Mouse (Mus musculus) layer of hippocampus, adult 11-12 months (tissue): ENCODE data around the gene Fzd4.
A peak's percentile ranks its signal among the peaks of the same experiment; 100 is the strongest.

Experiments
- DNase-seq: peaks from one replicate; pipeline ENCODE4 v3.0.0; 2022; ENCODE audit warnings: low spot score

Gene Fzd4

DNA sequence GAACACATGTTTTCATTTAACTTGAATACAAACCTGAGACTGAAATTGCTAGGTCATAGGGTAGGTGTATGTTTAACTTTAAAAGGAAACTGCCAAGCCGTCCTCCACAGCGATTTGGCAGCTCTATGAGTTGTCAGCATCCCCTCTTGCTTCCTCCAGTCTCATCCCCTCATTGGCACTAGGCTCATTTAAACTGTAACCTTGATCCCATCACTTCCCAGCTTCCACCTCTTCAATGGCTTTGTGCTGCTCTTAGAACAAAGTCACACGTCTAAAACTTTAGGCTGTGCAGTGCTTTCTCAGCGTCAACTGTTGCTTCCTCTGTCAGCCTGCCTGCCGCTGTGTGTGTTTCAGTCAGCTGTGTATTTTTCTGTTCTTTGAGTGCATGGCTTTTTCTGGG is 22.9 kb downstream of the Fzd4 start:
- no peak for DNase-seq

DNA sequence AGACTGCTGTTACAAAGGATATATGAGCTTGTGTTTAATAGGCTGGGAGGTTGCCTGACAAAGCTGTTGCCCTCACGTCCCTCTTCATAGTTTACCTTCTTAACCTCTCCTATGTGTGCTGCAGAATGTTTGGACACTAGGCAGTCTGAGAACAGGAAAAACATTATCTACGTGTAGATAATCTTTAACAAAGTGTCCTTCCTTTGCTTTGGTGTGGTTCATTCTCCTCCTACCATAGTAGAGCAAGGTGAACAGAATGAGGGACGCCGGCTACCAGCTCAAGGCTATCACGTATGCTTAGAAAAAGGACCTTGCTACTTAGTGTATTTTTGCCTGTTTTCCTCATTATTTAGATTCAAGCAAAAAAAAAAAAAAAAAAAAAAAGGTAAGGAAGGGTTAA is 24.6 kb downstream of the Fzd4 start:
- no peak for DNase-seq

DNA sequence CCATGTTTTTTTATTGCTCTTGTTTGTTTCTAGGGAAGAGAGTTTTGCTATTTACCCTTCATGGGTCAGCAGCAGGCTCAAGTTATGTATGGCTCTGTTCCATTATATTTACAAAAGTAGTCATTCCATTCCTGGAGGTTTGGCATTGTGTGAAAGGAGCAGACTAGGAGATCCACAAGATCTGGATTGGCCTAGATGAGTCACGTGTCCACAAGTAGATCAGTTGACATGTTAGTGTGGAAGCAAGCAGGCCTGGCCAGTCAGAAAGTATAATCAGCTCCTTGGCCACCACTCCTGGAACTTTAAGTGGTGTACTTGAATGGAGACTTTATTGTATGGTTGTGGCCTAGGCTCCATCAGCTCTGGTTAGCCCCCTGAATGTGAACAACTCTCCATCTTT is 25.2 kb downstream of the Fzd4 start:
- no peak for DNase-seq

DNA sequence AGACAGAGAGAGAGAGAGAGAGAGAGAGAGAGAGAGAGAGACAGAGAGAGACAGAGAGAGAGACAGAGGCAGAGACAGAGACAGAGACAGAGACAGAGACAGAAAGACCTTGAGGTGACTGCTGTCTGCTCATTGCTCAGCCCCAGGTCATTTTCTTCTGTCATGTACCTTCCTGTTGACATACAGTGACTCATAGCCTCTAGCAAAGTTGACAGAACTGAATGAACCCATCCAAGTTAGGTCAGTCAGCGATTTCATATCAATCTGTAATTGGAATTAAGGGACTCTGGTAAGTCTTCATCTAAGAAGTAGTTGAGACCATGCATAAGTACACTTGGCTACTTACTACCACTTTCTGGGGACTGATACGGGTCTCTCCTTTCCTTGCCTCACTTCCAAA is 27.0 kb downstream of the Fzd4 start:
- no peak for DNase-seq

DNA sequence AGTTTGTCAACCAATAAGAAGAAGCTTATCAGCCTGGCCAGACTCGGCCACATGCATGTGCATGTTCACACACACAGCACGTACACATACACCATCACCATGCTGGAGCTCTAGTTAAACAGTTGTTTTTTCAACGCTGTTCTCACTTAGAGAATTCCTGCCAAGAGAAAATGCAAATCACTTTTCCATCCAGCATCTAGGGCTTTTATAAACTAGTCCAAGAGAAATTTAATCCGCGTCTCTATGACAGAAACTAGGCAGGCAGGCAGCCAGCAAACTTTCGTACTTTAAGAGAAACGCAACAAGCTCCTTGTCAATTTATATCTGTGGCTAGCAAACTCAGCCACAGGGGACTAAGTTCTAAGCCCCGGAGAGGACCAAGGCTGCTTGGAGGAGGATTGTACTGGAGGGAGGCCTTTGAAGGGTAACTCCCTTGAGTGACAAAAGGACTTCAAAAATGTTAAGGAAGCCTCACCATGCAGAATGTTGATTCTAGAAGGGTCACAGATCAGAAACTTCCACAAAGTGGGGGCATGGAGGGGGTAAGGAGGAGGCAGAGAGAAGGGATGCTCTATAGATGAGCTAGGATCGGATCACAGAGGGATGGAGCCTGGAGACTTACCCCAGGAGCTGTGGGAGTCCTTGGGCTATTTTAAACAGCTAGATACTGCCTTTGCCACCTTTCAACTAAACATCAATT is 29.2 kb downstream of the Fzd4 start:
- DNase-seq = no peak

DNA sequence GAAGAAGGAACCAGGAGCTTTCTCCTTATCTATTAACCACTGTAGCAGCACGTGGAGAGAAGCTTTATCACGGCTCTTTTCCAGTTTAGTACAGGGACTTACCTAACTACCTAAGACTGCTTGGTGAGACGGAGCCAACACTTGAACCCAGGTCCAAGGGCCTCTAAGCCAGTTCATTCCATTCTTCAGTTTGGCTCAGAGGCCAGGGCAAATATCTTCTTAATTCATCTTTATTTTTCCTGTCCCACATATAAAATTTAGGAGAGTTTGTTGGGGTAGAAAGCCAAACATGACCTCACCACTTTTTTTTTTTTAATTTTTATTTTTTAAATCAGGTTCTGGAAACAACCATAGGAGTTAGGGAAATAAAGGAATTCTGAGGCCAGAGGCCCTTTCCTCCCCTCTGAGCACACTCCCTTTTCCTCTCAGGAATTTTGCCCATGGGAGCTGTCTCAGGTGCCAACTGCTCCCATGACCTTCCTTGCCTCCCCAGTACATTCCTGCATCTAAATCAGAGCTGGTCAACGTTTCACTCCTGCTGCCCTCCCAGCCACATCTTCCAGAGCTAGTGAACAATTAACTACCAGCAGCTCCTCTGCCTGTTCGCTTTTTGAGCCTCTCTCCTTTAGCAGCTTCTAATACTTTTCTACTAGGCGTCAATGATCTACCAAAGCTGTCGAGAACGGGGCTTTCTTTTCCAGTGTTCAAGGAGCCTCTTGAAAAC is 29.9 kb downstream of the Fzd4 start:
- DNase-seq = no peak

DNA sequence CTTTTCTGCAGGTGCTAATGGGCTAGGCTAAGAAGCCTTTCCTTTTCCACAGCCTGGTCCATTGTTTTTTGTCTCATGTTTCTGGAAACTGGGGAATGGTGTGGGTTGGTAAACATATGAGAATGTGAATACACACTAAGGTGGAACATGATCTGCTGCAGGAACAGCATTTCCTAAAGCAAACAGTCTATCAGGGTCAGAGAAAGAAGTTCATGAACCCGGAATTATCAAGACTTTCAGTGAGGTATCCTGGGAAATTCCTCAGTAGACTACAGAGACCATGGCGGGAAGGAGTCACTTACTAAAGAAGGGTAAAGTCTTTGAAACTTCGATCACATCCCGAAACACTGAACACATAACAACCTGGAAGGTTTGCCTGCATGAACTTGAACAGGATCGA is 32.2 kb downstream of the Fzd4 start:
- DNase-seq = no peak

DNA sequence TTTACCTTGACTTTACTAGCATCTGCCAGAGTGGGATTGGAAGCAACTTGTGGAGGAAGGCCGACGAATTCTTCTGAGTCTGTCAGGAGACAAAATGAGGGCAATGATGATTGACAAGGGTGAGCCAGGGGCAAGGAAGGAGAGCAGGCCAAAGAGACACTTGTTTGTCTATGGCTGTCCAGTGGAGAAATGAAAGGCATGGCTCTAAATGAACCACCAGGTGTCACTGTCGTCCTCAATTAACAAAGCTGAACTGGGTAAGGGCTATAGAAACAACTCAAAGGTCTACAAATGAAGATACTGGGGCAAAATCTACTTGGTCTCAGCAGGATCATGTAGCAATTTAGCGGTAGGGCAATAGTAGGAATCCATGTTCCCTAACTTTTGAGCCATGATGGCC is 33.4 kb downstream of the Fzd4 start:
- DNase-seq = peak; percentile 63

DNA sequence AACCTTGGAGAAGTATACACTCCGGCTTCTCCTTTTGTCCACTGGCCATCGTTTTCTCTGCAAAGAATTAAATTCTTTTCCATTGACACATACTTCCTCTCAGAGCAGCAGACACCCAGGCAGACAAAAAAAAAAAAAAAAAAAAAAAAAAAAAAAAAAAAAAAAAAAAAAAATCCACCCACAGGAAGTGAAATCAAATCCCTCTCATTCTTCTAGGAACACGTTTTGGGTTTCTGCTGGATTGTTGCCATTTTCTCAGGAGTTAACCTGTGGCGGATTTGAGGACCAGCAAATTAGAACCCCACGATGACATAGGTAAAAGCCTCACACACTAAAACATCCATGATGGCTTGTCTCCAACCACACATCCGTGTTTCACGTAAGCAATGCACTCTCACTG is 37.1 kb downstream of the Fzd4 start:
- no peak for DNase-seq

DNA sequence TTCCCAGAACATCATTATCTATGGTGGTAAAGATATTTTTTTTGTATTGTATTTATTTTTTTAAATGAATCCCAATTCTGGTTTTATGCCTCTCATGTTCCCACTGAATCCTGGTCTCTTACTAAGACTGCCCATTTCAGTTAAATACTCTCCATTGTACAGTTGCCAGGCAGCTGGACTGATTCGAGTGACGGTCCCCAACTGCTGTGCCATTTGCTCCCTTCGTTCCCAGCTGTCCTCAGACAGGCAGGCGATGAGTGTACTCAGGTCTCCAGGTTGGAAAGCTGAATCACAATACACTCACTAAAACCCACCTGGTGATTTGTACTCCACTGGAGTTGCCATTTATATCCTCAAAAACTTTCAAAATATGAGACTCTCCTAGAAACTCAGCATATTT is 38.1 kb downstream of the Fzd4 start:
- no peak for DNase-seq

DNA sequence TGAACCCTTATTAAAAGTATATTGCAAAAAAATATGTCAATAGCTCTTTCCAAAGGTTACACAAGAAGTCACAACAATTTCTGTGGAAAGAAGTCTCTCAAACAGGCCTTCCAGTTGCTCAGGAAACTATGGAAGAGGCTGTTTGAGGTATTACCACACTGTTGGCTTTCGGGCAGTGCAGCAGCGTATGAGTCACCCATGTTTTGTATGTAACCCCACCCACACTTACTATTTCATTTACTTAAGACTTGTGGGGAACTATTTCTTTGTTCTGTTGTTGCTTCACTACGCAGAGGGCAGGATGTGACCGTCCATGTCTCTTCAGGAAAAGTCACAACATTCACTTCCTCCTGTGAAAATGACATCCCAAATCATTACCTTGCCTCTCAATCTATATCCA is 41.0 kb downstream of the Fzd4 start:
- DNase-seq = no peak

DNA sequence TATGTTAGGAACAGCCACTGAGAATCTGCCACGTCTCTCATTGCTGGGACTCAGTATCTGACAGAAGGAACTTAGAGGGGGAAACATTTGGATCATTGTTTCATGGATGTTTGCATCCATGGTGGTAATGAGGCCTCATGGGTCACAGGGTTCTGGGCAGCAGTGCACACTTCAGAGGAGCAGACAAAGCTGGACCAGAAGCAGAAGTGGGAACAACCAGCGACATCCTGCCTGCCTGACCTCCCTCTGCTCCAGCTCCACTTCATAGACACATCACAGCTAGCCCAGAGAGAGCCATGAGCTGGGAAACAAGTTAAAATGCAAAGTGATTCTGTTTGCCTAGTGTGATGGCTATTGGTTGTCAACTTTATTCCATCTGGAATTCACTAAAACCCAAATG is 46.2 kb downstream of the Fzd4 start:
- DNase-seq = no peak

DNA sequence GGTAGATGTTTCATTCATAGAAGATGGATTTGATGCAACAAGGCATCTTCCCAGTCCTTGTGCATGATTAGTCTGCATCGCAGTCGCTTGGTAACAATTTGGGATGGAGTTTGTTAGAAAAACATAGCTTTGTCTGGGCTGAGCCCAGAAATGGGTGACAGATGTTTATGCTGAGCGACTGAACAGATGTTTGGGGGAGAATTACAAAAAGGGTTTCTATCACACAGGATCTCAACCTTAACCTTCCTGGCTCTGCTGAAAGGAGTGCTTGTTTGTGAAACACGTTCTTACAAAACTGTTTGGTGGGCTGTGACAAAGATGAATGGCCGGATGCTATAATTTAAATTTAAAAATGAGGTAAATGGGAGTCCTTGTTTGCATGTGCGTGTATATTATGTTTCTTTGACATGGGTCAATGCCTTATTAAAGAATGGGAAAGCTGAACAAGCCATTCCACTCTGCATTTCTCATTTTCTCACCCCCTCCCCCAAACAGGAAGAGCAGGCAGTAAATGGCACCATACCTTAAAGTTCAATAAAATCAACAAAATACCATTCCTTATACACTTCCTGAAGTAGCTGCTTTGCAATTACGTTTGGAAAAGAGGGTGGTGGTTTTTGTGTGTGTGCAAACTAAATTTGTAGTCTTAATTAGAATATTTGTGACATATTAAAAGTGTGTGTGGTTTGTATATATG is 52.4 kb downstream of the Fzd4 start:
- DNase-seq = no peak

DNA sequence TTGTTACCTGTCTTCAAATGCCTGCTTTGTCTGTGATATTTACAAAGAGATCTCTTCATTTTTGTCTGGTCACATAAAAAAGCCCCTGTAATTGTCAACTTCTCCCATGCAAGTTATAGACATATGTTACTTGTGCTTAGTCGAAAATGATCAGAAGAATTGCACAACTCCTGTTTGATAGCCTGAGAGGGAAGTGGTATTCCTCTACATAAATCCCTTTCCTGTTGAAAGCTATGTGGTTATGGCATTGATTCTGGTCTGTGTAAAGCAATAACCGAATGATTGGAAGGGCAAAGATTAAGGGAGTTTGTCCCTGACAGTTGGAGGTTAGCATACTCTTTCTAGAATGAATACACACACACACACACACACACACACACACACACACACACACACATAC is 55.5 kb downstream of the Fzd4 start:
- DNase-seq = no peak

DNA sequence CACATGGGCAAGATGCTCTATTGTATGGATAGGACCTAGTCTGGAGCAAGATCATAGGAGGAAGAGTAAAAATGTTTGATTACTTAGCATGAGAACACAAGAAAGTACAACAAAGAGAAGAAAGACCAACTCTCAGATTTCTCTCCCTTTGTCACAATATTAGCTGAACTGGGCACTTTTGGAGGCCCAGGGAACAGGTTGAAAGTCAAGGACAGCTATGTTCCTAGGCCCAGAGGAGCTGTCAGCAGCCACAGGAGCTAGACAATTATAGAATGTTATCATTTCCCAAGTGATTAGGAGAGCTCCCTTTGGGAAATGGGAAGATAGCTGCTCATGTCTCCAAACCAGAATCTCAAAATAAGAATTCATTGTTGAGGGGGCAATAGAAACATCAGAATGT is 56.8 kb downstream of the Fzd4 start:
- no peak for DNase-seq

DNA sequence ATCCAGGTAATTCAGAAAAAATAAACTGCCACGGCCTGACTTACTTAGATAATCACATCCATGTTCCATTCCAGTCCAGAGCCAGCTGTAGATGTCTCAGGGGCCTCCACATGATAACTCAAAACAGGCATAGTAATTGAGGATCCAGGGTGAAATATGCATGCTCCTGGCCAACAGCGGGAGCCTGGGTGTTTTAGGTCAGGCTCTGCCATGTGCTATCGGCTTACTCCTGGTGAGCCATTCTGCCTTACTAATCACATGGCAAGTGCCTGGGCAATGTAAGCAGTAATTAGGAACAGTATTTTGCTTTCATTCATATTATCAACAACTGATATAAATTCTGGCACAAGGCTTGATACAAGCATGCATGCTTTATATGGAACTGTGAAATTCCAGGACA is 57.2 kb downstream of the Fzd4 start:
- no peak for DNase-seq
